Mouse (Mus musculus): ENCODE data around the gene Slc19a2.

Gene Slc19a2

DNA sequence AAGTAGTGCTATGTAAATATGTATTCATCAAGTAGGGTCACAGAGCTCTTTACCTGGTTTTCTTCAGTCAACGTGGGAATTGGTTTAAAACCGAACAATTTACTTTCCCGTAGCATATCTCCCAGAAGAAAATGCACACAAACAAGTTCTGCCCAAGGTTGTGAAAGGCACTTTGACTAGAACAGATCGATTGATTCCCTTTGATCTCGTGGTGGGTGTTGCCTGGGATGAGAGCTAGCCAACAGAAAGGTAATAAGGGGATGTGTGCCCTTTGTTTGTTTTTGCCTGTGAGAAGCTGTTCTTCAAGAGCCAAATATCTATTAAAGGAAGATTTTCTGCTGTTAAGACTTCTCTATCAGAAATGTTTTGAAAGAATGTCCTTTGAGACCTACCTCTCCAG, 3.7 kb downstream of the Slc19a2 start:
- no peak for DNase-seq (ENCODE audit: low spot score)

- no peak for DNase-seq (ENCODE audit: low spot score)
These were observed 6.0 kb downstream of the Slc19a2 start for GRCm38 (mm10) chr1:164254836-164255235.

- DNase-seq (ENCODE audit: low spot score) = no peak
These were observed 11.6 kb downstream of the Slc19a2 start for GRCm38 (mm10) chr1:164260171-164261028.

DNA sequence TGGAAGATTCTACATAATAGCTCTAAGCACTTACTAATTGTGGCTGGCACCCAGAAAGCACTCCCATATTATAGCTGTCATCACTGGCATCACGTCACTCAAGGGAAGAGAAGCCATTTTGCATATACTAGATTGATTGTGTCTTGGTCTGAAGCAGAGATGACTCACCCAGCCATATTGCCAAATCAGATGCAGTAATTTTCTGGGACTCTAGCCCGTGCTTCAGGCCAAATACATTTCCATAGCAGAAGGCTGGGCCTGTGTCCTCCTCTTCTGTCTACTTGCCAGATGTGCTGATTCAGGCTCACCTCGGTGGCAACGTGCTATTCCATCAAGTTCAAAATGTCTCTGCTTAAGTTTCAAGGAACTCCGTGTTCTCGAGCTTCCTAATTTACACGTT, 12.7 kb downstream of the Slc19a2 start:
- no peak for DNase-seq (ENCODE audit: low spot score)

- no peak for DNase-seq (ENCODE audit: low spot score)
These were observed 22.1 kb downstream of the Slc19a2 start for GRCm38 (mm10) chr1:164270941-164271340.

DNA sequence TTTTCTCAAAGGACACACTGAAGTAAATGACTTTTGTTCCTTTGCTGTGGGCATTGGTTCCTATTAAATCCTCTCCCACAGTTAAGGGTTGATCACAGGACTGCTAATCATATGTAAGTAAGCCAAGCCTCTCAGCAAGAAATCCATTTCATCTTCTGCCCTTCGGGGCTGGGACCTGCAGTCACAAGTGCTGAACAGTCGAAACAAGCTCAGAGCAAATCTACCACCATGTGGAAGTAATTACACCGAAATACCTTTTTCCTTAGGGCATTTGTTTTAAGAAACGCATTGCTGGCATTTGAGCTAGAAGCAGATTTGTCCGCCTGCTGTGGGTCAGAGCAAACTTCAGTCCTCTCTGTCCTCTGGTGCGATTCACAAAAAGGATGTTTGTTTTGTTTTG, 24.8 kb downstream of the Slc19a2 start:
- no peak for DNase-seq (ENCODE audit: low spot score)

DNA sequence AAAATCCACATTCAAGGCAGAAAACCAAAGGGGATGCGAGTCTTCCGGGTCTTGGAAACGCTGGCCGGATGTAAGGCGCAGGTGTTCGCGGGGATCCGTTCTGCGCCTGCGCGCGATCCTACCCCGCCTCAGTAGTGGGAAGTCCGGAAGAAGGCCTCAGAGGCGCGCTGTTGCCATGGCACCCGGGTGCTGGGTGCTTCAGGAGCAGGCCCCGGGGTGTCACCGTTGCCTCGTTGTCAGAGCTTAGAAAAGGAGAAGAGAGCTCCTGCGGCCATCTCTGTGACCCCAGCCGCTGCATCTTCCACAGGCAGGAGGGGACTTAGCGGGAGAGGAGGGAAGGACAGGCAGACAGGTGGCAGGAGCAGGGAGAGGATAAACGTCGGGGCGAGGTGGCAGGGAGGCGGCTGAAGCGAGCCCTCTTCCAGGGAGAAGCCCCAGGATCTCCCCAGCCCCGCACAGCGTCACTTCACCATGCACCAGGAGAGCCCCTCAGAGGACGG, 26.7 kb downstream of the Slc19a2 start, which contains the start of gene Ccdc181:
Ccdc181 (plus strand) TSS at position 131 of the 500 bp plus-strand sequence.
- DNase-seq (ENCODE audit: low spot score) = peak; percentile 94

GRCm38 (mm10) chr1:164276552-164276951, 27.7 kb downstream of the Slc19a2 start:
- DNase-seq (ENCODE audit: low spot score) = no peak

- no peak for DNase-seq (ENCODE audit: low spot score)
These were observed 30.5 kb downstream of the Slc19a2 start for GRCm38 (mm10) chr1:164279332-164279731.

DNA sequence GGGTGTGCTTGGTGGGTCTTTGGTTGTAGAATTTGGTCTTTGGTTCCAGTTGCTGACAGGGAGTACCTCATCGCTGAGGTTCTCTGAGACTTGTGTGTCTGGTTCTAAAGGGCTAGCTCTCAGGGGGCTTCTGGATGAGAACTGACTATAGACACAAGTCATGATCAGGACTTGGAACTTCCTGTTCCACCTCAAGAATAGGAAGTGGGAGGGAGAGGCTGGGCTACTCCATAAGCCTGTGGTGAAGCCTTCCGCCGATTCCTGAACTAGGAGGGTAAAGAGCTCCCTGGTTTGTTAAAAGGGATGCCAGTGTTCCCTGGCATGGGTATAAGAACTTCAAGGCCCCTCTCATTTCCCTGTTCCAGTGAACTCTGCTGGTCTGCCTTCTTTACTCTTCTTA, 35.2 kb downstream of the Slc19a2 start:
- DNase-seq (ENCODE audit: low spot score) = no peak

DNA sequence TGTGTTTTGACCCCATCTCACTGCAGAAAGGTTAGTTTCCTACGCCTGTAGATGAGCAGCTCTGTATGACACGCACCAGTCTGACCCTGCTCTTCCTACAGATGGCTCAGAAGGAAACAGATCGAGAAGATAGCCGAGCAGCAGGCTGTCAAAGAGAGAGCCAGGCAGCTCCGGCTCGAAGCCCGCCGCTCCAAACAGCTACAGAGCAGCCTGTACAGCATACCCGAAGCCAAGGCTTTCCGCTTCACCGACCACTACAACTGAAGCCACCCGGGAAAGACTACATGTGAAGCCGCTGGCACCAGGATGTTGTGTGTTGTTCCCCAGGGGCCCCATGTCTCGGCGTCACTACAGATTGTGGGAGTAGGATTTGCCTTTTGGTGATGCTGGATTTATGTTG, 38.6 kb downstream of the Slc19a2 start:
- DNase-seq (ENCODE audit: low spot score) = no peak

GRCm38 (mm10) chr1:164292040-164292439, 43.2 kb downstream of the Slc19a2 start:
- DNase-seq (ENCODE audit: low spot score) = no peak

DNA sequence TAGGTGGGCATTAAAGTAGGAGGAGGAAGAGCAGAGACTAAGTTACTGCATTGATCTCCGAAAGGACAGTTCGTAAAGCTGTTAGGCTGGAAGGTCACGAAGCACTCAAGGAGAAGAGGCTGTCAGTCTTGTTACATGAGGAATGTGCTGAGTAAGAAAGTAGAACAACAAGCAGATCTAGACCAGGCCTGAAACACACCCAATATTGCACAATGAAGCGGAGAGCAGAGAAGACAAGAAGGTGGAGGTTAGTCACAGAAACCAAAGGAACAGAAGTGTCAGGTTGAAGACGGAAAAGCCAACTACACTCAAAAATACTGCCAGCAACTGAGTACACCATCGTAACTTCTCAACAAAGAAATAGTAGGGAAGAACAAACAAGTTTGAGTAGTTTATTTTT, 45.2 kb downstream of the Slc19a2 start:
- DNase-seq (ENCODE audit: low spot score) = no peak

- no peak for DNase-seq (ENCODE audit: low spot score)
These were observed 47.6 kb downstream of the Slc19a2 start for GRCm38 (mm10) chr1:164296473-164296872.

GRCm38 (mm10) chr1:164301949-164302348, 53.1 kb downstream of the Slc19a2 start:
- no peak for DNase-seq (ENCODE audit: low spot score)

DNA sequence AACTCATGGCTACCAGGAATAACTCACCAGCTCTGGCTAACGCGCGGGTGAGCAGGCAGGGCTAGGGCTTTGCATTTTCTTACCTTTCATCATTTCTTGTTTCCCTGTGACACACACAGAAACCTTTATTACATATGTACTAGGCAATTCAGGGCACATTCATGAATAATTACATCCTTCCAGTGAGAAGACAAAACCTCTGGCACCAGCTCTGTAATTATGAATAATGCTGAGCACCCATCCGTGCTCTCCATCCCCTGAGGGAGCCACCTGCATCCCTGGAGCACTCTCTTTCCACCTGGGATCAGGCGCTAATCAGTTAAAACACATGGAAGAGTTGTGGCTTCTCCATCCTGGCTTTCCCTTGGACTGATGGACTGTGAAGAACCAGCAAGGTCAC, 55.0 kb downstream of the Slc19a2 start, which contains the start of gene Nme7:
Nme7 (plus strand) TSS at position 301 of the 400 bp plus-strand sequence.
- no peak for DNase-seq (ENCODE audit: low spot score)

GRCm38 (mm10) chr1:164307124-164307751, 58.4 kb downstream of the Slc19a2 start, which contains the start of gene Blzf1:
TSS of gene Blzf1 (minus strand) at chr1:164307489.
- peak; percentile 95 for DNase-seq (ENCODE audit: low spot score)

DNA sequence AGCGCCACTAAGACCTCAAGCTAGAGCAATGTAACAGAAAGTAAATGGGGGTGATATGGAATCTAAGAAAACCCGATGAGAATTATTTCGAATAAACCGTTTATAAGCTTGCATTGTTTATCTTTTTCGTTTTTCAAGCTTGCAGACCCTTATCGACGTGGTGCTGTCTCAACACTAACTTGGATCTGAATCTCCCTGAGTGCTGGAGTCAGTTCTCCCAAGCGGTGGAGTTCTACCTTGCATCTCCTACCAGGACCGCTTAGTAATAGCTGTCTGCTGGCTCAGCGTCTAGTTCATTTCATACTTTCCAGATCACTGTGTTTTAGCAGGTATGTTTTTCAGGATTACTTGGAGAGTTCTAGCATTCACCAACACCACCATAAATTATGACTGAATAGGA, 59.1 kb downstream of the Slc19a2 start:
- no peak for DNase-seq (ENCODE audit: low spot score)

GRCm38 (mm10) chr1:164314085-164314484, 65.2 kb downstream of the Slc19a2 start:
- no peak for DNase-seq (ENCODE audit: low spot score)

All from ovary, adult 18-20 months (tissue).